Mouse (Mus musculus): ENCODE measurements around the gene Mgll.

Mgll gene

GRCm38 (mm10) chr6:88828206-88829009, 104.2 kb downstream of the Mgll start:
- no peak for DNase-seq (ENCODE audit: low read depth)

GRCm38 (mm10) chr6:88829579-88829978, 105.4 kb downstream of the Mgll start:
- DNase-seq (ENCODE audit: low read depth) = no peak

- no peak for DNase-seq (ENCODE audit: low read depth)
Observed at GRCm38 (mm10) chr6:88830112-88830702, 106.0 kb downstream of the Mgll start.

GRCm38 (mm10) chr6:88831456-88831855, 107.2 kb downstream of the Mgll start:
- DNase-seq (ENCODE audit: low read depth) = peak; percentile 82

- DNase-seq (ENCODE audit: low read depth) = peak; percentile 43
Observed at GRCm38 (mm10) chr6:88832663-88833062, 108.5 kb downstream of the Mgll start.

GRCm38 (mm10) chr6:88833340-88834140, 109.3 kb downstream of the Mgll start:
- no peak for DNase-seq (ENCODE audit: low read depth)

GRCm38 (mm10) chr6:88835047-88835446, 110.8 kb downstream of the Mgll start:
- no peak for DNase-seq (ENCODE audit: low read depth)

GRCm38 (mm10) chr6:88836178-88836819, 112.1 kb downstream of the Mgll start:
- no peak for DNase-seq (ENCODE audit: low read depth)

GRCm38 (mm10) chr6:88837999-88838398, 113.8 kb downstream of the Mgll start:
- no peak for DNase-seq (ENCODE audit: low read depth)

- DNase-seq (ENCODE audit: low read depth) = no peak
Observed at GRCm38 (mm10) chr6:88838613-88839012, 114.4 kb downstream of the Mgll start.

- no peak for DNase-seq (ENCODE audit: low read depth)
Observed at GRCm38 (mm10) chr6:88839135-88839970, 115.1 kb downstream of the Mgll start.

GRCm38 (mm10) chr6:88840211-88840610, 116.0 kb downstream of the Mgll start:
- no peak for DNase-seq (ENCODE audit: low read depth)

- peak; percentile 18 for DNase-seq (ENCODE audit: low read depth)
Observed at GRCm38 (mm10) chr6:88840791-88841513, 116.7 kb downstream of the Mgll start.

- no peak for DNase-seq (ENCODE audit: low read depth)
Observed at GRCm38 (mm10) chr6:88841514-88841780, 117.2 kb downstream of the Mgll start.

- peak; percentile 100 for DNase-seq (ENCODE audit: low read depth)
Observed at GRCm38 (mm10) chr6:88841781-88842689, 117.8 kb downstream of the Mgll start, which contains the start of gene Abtb1. Gene Abtb1, minus strand, starts transcription at chr6:88841984.

- no peak for DNase-seq (ENCODE audit: low read depth)
Observed at GRCm38 (mm10) chr6:88842731-88843151, 118.5 kb downstream of the Mgll start.

- no peak for DNase-seq (ENCODE audit: low read depth)
Observed at GRCm38 (mm10) chr6:88843241-88843640, 119.0 kb downstream of the Mgll start.

GRCm38 (mm10) chr6:88843781-88844725, 119.8 kb downstream of the Mgll start:
- DNase-seq (ENCODE audit: low read depth) = no peak
